Mouse (Mus musculus) heart, embryonic 13.5 days (tissue): Measurements from ENCODE around the gene Thrap3. TPM values are rescaled to one million over a fixed set of nuclear protein-coding genes. Genes with fewer than 3 reads are reported as not detected.
A peak's percentile ranks its signal among the peaks of the same experiment; 100 is the strongest.

Experiments
- ATAC-seq: fragments of 200-750 bp; cut with Nextera tagmentation; 2 replicates; pipeline ENCODE4 v1.8.0; 2017; ENCODE audit warnings: moderate TSS enrichment; ENCODE audit not compliant: insufficient number of reproducible peaks, low FRiP score, low TSS enrichment; ENCODE audit errors: extremely low read depth
- H3K27ac ChIP-seq: fragments of 300-500 bp; sonication (generic); replicated peaks from 2 replicates; pipeline ENCODE4 v1.5.1; 2015; ENCODE audit warnings: moderate library complexity, mild to moderate bottlenecking, inconsistent platforms
- H3K27me3 ChIP-seq: fragments of 300-500 bp; sonication (generic); replicated peaks from 2 replicates; pipeline ENCODE4 v1.6.1; 2015; ENCODE audit warnings: mild to moderate bottlenecking, inconsistent platforms
- H3K36me3 ChIP-seq: fragments of 300-500 bp; sonication (generic); 2 replicates; pipeline ENCODE4 v1.6.1; 2015; ENCODE audit warnings: mild to moderate bottlenecking, inconsistent platforms
- H3K4me1 ChIP-seq: fragments of 300-500 bp; sonication (generic); 2 replicates; pipeline ENCODE4 v1.6.1; 2015; ENCODE audit warnings: inconsistent platforms
- H3K4me2 ChIP-seq: fragments of 300-500 bp; sonication (generic); 2 replicates; pipeline ENCODE4 v1.6.1; 2015; ENCODE audit warnings: inconsistent platforms, mild to moderate bottlenecking, moderate library complexity
- H3K4me3 ChIP-seq: fragments of 300-500 bp; sonication (generic); 2 replicates; pipeline ENCODE4 v1.5.1; 2015; ENCODE audit warnings: moderate library complexity, mild to moderate bottlenecking, inconsistent platforms
- H3K9ac ChIP-seq: fragments of 300-500 bp; sonication (generic); 2 replicates; pipeline ENCODE4 v1.6.1; 2015; ENCODE audit warnings: inconsistent platforms, mild to moderate bottlenecking, moderate library complexity
- H3K9me3 ChIP-seq: fragments of 300-500 bp; sonication (generic); 2 replicates; pipeline ENCODE4 v1.6.1; 2016; ENCODE audit warnings: inconsistent platforms
- WGBS: fragments of 180-500 bp; shearing (Covaris S2); methylation state at CpG from one replicate; pipeline ENCODE4 v1.1.7; 2015; ENCODE audit warnings: mixed read lengths; 5-methylcytosine and 5-hydroxymethylcytosine counted together
- polyA plus RNA-seq: library from polyadenylated mRNA; unstranded; fragments of >200 nt; fragmentation: Nextera tagmentation; extraction: Ambion mirVana; gene quantifications from 2 replicates; pipeline ENCODE4 v1.2.1, GENCODE M21; 2015

Thrap3 gene
- polyA plus RNA-seq, 1 experiment from 2014 or later, result 134 TPM

- WGBS, result 48% methylated on average over 6 of the region's 6 CpGs
- Histone ChIP-seq H3K9me3 (no peaks in the 10 kb centered on the region), H3K36me3 (no peaks in the 10 kb centered on the region), H3K27me3 (no peaks in the 10 kb centered on the region), H3K9ac (no peak overlapping the region), H3K4me3 (no peak overlapping the region), H3K4me1 (peaks cover 12% of the 10 kb centered on the region), H3K4me2 (no peak overlapping the region), H3K27ac (no peak overlapping the region)
- ATAC-seq, result no peak
Measured at GRCm38 (mm10) chr4:126207081-126207480, 4.5 kb upstream of the Thrap3 start.

- Histone ChIP-seq H3K4me2 (no peak overlapping the region), H3K36me3 (peaks cover 4% of the 10 kb centered on the region; the same call in 1 of the 2 replicates), H3K4me3 (no peak overlapping the region), H3K4me1 (peaks cover 19% of the 10 kb centered on the region), H3K9ac (no peak overlapping the region), H3K9me3 (no peaks in the 10 kb centered on the region), H3K27me3 (no peaks in the 10 kb centered on the region), H3K27ac (no peak overlapping the region)
- ATAC-seq, result no peak
- WGBS, result 58% methylated on average over 1 of the region's 1 CpGs
Measured at GRCm38 (mm10) chr4:126205386-126205785, 2.8 kb upstream of the Thrap3 start.

- no peaks in the 10 kb centered on the region for H3K27me3 ChIP-seq
- H3K9me3 ChIP-seq, result no peaks in the 10 kb centered on the region
- H3K4me1 ChIP-seq, result peaks cover 26% of the 10 kb centered on the region
- no peak overlapping the region for H3K27ac ChIP-seq
- H3K36me3 ChIP-seq, result peaks cover 6% of the 10 kb centered on the region; the same call in 1 of the 2 replicates
- 62% methylated on average over 12 of the region's 12 CpGs for WGBS
- no peak overlapping the region for H3K4me3 ChIP-seq
- no peak overlapping the region for H3K4me2 ChIP-seq
- H3K9ac ChIP-seq, result peak overlapping the region; percentile 33; the same call in 1 of the 2 replicates
- no peak for ATAC-seq
Measured at GRCm38 (mm10) chr4:126204661-126205230, 2.2 kb upstream of the Thrap3 start.

GRCm38 (mm10) chr4:126204016-126204415, 1.5 kb upstream of the Thrap3 start:
- Histone ChIP-seq H3K27ac (peak overlapping the region; percentile 98), H3K27me3 (no peaks in the 10 kb centered on the region), H3K4me3 (no peak overlapping the region), H3K9me3 (no peaks in the 10 kb centered on the region), H3K4me2 (0 out of 2 replicates have a peak overlapping the region, but pooled peaks have one; percentile 75), H3K9ac (no peak overlapping the region), H3K36me3 (peaks cover 6% of the 10 kb centered on the region; the same call in 1 of the 2 replicates), H3K4me1 (peaks cover 33% of the 10 kb centered on the region)
- 81% methylated on average over 8 of the region's 8 CpGs for WGBS
- no peak for ATAC-seq

GRCm38 (mm10) chr4:126203336-126203895, 856 bp upstream of the Thrap3 start:
- Histone ChIP-seq H3K27me3 (no peaks in the 10 kb centered on the region), H3K9ac (peak overlapping the region; percentile 79), H3K4me1 (peaks cover 39% of the 10 kb centered on the region), H3K36me3 (peaks cover 6% of the 10 kb centered on the region; the same call in 1 of the 2 replicates), H3K27ac (peak overlapping the region; percentile 98), H3K9me3 (no peaks in the 10 kb centered on the region), H3K4me2 (peak overlapping the region; percentile 75), H3K4me3 (peak overlapping the region; percentile 79)
- 74% methylated on average over 10 of the region's 10 CpGs for WGBS
- no peak for ATAC-seq

- Histone ChIP-seq H3K27me3 (no peaks in the 10 kb centered on the region), H3K9me3 (no peaks in the 10 kb centered on the region), H3K27ac (peak overlapping the region; percentile 98), H3K36me3 (peaks cover 8% of the 10 kb centered on the region; the same call in 1 of the 2 replicates), H3K4me2 (peak overlapping the region; percentile 69), H3K4me1 (peaks cover 56% of the 10 kb centered on the region), H3K4me3 (peak overlapping the region; percentile 79), H3K9ac (peak overlapping the region; percentile 91)
- ATAC-seq, result no peak
- under 1% methylated on average over 28 of the region's 28 CpGs for WGBS
Measured at GRCm38 (mm10) chr4:126201514-126202302, 852 bp downstream of the Thrap3 start.

- H3K36me3 ChIP-seq, result peaks cover 13% of the 10 kb centered on the region; the same call in 1 of the 2 replicates
- no peaks in the 10 kb centered on the region for H3K9me3 ChIP-seq
- peak overlapping the region; percentile 69 for H3K4me2 ChIP-seq
- 27% methylated on average over 2 of the region's 2 CpGs for WGBS
- peak overlapping the region; percentile 91 for H3K9ac ChIP-seq
- H3K4me3 ChIP-seq, result peak overlapping the region; percentile 79
- no peak for ATAC-seq
- H3K4me1 ChIP-seq, result peaks cover 65% of the 10 kb centered on the region
- H3K27me3 ChIP-seq, result no peaks in the 10 kb centered on the region
- H3K27ac ChIP-seq, result peak overlapping the region; percentile 98
Measured at GRCm38 (mm10) chr4:126200656-126201055, 1.9 kb downstream of the Thrap3 start.

- Histone ChIP-seq H3K9ac (peak overlapping the region; percentile 91), H3K4me3 (peak overlapping the region; percentile 79), H3K4me1 (peaks cover 67% of the 10 kb centered on the region), H3K9me3 (no peaks in the 10 kb centered on the region), H3K36me3 (peaks cover 13% of the 10 kb centered on the region; the same call in 1 of the 2 replicates), H3K27me3 (no peaks in the 10 kb centered on the region), H3K4me2 (peak overlapping the region; percentile 69), H3K27ac (peak overlapping the region; percentile 98)
- 20% methylated on average over 1 of the region's 1 CpGs for WGBS
- ATAC-seq, result no peak
Measured at GRCm38 (mm10) chr4:126200036-126200435, 2.5 kb downstream of the Thrap3 start.

GRCm38 (mm10) chr4:126199556-126199955, 3.0 kb downstream of the Thrap3 start:
- Histone ChIP-seq H3K27me3 (no peaks in the 10 kb centered on the region), H3K4me2 (peak overlapping the region; percentile 69), H3K9ac (peak overlapping the region; percentile 91), H3K4me1 (peaks cover 67% of the 10 kb centered on the region), H3K27ac (peak overlapping the region; percentile 48), H3K36me3 (peaks cover 18% of the 10 kb centered on the region), H3K4me3 (peak overlapping the region; percentile 79), H3K9me3 (no peaks in the 10 kb centered on the region)
- no peak for ATAC-seq
- 50% methylated on average over 6 of the region's 6 CpGs for WGBS

- Histone ChIP-seq H3K36me3 (peaks cover 38% of the 10 kb centered on the region), H3K27ac (peak overlapping the region; percentile 45)
Measured at GRCm38 (mm10) chr4:126197485-126197884, 5.1 kb downstream of the Thrap3 start.

GRCm38 (mm10) chr4:126194916-126195315, 7.6 kb downstream of the Thrap3 start:
- Histone ChIP-seq H3K4me2 (no peak overlapping the region), H3K9ac (no peak overlapping the region), H3K36me3 (peaks cover 58% of the 10 kb centered on the region), H3K27ac (no peak overlapping the region), H3K9me3 (no peaks in the 10 kb centered on the region), H3K4me3 (no peak overlapping the region), H3K27me3 (no peaks in the 10 kb centered on the region), H3K4me1 (peaks cover 43% of the 10 kb centered on the region)
- ATAC-seq, result no peak
- 96% methylated on average over 4 of the region's 4 CpGs for WGBS

More at GRCm38 (mm10) chr4:126197485-126197884, 5.1 kb downstream of the Thrap3 start:
- no peak for ATAC-seq
- Histone ChIP-seq H3K4me1 (peaks cover 55% of the 10 kb centered on the region), H3K27me3 (no peaks in the 10 kb centered on the region), H3K9ac (peak overlapping the region; percentile 37), H3K4me2 (peak overlapping the region; percentile 69), H3K4me3 (no peak overlapping the region), H3K9me3 (no peaks in the 10 kb centered on the region)
- WGBS, result 45% methylated on average over 3 of the region's 3 CpGs
